In the genomic region with DNA sequence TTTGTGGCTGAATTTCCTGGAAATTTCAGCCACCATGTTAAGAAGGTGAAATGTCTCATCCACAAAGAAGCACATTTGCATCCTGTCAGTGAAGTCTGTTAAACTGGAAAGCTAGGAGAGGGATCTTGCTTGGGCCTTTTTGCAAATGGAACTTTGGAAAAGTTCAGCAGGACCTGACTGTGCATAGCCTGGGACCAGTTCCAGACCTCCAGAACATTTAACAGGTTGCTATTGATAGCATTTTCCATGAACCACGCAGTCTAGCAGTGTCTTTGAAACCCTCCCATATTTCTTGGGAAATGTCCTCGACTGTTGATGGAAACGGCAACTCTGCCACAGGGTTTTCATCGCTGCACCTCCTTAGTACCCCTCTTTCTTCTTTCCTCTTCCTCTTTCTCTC, we compare ENCODE assay signal across 21 mouse cellular contexts. TPM values are rescaled to one million over a fixed set of nuclear protein-coding genes. Genes with fewer than 3 reads are reported as not detected.
A peak's percentile ranks its signal among the peaks of the same experiment; 100 is the strongest.
DNase-seq lines count a peak whose midpoint lies in the region; ATAC-seq and TF ChIP-seq lines count a peak whose summit lies in the region.
"Had no signal": no experiment of that assay in that cellular context is flagged by ENCODE, and none has a peak within 500 bp of the region (broad histone marks: within the 10 kb centered on the region; RNA-seq: fewer than 3 reads in every experiment).

No protein-coding gene starts in this region.

- no peaks in the 10 kb centered on the region for H3K36me3 ChIP-seq in heart, embryonic 15.5 days
- H3K36me3 ChIP-seq in lung, embryonic 16.5 days (ENCODE audit: control insufficient read depth, insufficient read depth, low read length), result no peaks in the 10 kb centered on the region
- no peaks in the 10 kb centered on the region for H3K36me3 ChIP-seq in limb, embryonic 14.5 days (ENCODE audit: control insufficient read depth, insufficient read depth, low read length)
- H3K36me3 ChIP-seq: hindbrain, embryonic 13.5 days; liver, embryonic 13.5 days had no signal

- H3K27ac ChIP-seq in heart, embryonic 15.5 days, result peak overlapping the region; percentile 64
- peak overlapping the region; percentile 23; the same call in 1 of the 2 replicates for H3K27ac ChIP-seq in lung, embryonic 16.5 days (ENCODE audit: low read length)
- H3K27ac ChIP-seq in limb, embryonic 14.5 days (replicated peaks; ENCODE audit: low read depth, low read length), result peak overlapping the region; percentile 78
- H3K27ac ChIP-seq: forebrain, embryonic 13.5 days; liver, embryonic 13.5 days; stomach, postnatal 0 days had no signal

- H3K9me3 ChIP-seq in heart, embryonic 15.5 days (replicated peaks), result no peaks in the 10 kb centered on the region
- H3K9me3 ChIP-seq in lung, embryonic 16.5 days (ENCODE audit: control insufficient read depth, low read length), result no peaks in the 10 kb centered on the region
- no peaks in the 10 kb centered on the region for H3K9me3 ChIP-seq in limb, embryonic 14.5 days (ENCODE audit: control insufficient read depth, low read length)
- H3K9me3 ChIP-seq: forebrain, embryonic 13.5 days; hindbrain, embryonic 13.5 days; liver, embryonic 13.5 days had no signal

- DNase-seq in heart, adult 18-20 months, result peak; percentile 51 to 56
- DNase-seq in heart, adult 11 months, result no peak
- DNase-seq in heart, postnatal 14 days, result no peak
- no peak for DNase-seq in lung, postnatal 25 days (ENCODE audit: low spot score)
- peak; percentile 58 for DNase-seq in limb, embryonic 14.5 days (ENCODE audit: low spot score)
- DNase-seq in thymus, postnatal 25 days, result no peak
- DNase-seq: cerebellum, adult 8-10 months; cerebellum, postnatal 36 days; kidney, adult 11 months; kidney, postnatal 4 days; liver, embryonic 13.5 days; right cerebral cortex, postnatal 14 days; thymus, adult 2 months had no signal

- TF ChIP-seq POLR2A in limb, embryonic 14.5 days (IDR thresholded peaks at IDR 0.05; ENCODE audit: borderline replicate concordance, extremely low read depth, insufficient read depth, insufficient read length), result no peak

- H3K27me3 ChIP-seq in heart, embryonic 15.5 days, result no peaks in the 10 kb centered on the region
- no peaks in the 10 kb centered on the region for H3K27me3 ChIP-seq in lung, embryonic 16.5 days (ENCODE audit: control insufficient read depth, insufficient read depth, low read depth, low read length)
- no peaks in the 10 kb centered on the region for H3K27me3 ChIP-seq in limb, embryonic 14.5 days (ENCODE audit: control insufficient read depth, insufficient read depth, low read length)
- H3K27me3 ChIP-seq: forebrain, embryonic 13.5 days; hindbrain, embryonic 13.5 days; liver, embryonic 13.5 days had no signal

- H3K9ac ChIP-seq in heart, embryonic 15.5 days, result no peak overlapping the region
- no peak overlapping the region for H3K9ac ChIP-seq in lung, embryonic 16.5 days (ENCODE audit: low read length)
- H3K9ac ChIP-seq in limb, embryonic 14.5 days (ENCODE audit: low read depth, low read length, severe bottlenecking), result no peak overlapping the region
- H3K9ac ChIP-seq: forebrain, embryonic 13.5 days; hindbrain, embryonic 13.5 days; liver, embryonic 13.5 days; lung, embryonic 14.5 days had no signal

- H3K4me3 ChIP-seq in heart, embryonic 15.5 days, result no peak overlapping the region
- no peak overlapping the region for H3K4me3 ChIP-seq in lung, embryonic 16.5 days (ENCODE audit: low read length)
- no peak overlapping the region for H3K4me3 ChIP-seq in limb, embryonic 14.5 days (replicated peaks; ENCODE audit: low read length)
- H3K4me3 ChIP-seq: forebrain, embryonic 13.5 days; hindbrain, embryonic 13.5 days; liver, embryonic 13.5 days had no signal

- intact Hi-C loops in heart, postnatal 14 days (cut with DNase I), result no loop called here

- 28% methylated on average over 4 of the region's 4 CpGs for WGBS in heart, embryonic 15.5 days
- whole genome bisulfite sequencing in lung, embryonic 16.5 days, result 77% methylated on average over 4 of the region's 4 CpGs
- WGBS in limb, embryonic 14.5 days, result 54% methylated on average over 4 of the region's 4 CpGs

- H3K4me2 ChIP-seq in heart, embryonic 15.5 days, result no peak overlapping the region
- no peak overlapping the region for H3K4me2 ChIP-seq in lung, embryonic 16.5 days (ENCODE audit: low read depth, low read length)
- no peak overlapping the region; the same call in 1 of the 2 replicates for H3K4me2 ChIP-seq in limb, embryonic 14.5 days (replicated peaks; ENCODE audit: low read depth, low read length, severe bottlenecking)
- H3K4me2 ChIP-seq: forebrain, embryonic 13.5 days; hindbrain, embryonic 13.5 days; liver, embryonic 13.5 days; lung, embryonic 14.5 days; midbrain, embryonic 11.5 days had no signal

- ATAC-seq in heart, embryonic 15.5 days (replicated peaks; ENCODE audit: insufficient number of reproducible peaks, insufficient read depth, low FRiP score, low read depth), result no peak
- ATAC-seq in lung, embryonic 16.5 days (ENCODE audit: low read depth), result no peak
- no peak for ATAC-seq in limb, embryonic 14.5 days (ENCODE audit: low FRiP score, low read depth)
- ATAC-seq: CD4-positive, CD25-positive, alpha-beta regulatory T cell, adult 4 months; forebrain, embryonic 13.5 days had no signal

- H3K4me1 ChIP-seq in heart, embryonic 15.5 days (replicated peaks), result peaks cover 77% of the 10 kb centered on the region
- H3K4me1 ChIP-seq in lung, embryonic 16.5 days (replicated peaks; ENCODE audit: control insufficient read depth, insufficient read depth, low read length), result peaks cover 15% of the 10 kb centered on the region
- peaks cover 62% of the 10 kb centered on the region for H3K4me1 ChIP-seq in limb, embryonic 14.5 days (ENCODE audit: control insufficient read depth, insufficient read depth, low read length)

RNA-seq across cellular contexts. Expression of gene Abtb2, which starts 23.3 kb away (rescaled TPM):
- 10 to 100 TPM; 22.1 to 26.7 TPM for total RNA-seq in heart, adult 18-20 months (2021)
- 20.2 and 21.4 TPM in 2 replicates for polyA plus RNA-seq in heart, embryonic 15.5 days (2015; fragmentation: Nextera tagmentation; extraction: Ambion mirVana)
- 10 to 100 TPM; 18.1 to 21.6 TPM for total RNA-seq in heart, postnatal 14 days (2021)
- polyA plus RNA-seq in lung, embryonic 16.5 days (2015; fragmentation: Nextera tagmentation; extraction: Ambion mirVana), result 6.6 and 7.7 TPM in 2 replicates
- polyA plus RNA-seq in limb, embryonic 14.5 days (2012; rRNA removed), result 22.7 and 32.9 TPM in 2 replicates
- 15.6 and 16.0 TPM in 2 replicates for polyA plus RNA-seq in limb, embryonic 14.5 days (2014; fragmentation: Nextera tagmentation; extraction: Ambion mirVana)

Comparison
In these comparisons a context has a peak if more than half of its experiments do, and no peak if none do; other contexts are left out.
1. DNase-seq: peak in heart, adult 18-20 months (2 of 2) and limb, embryonic 14.5 days (single experiment); none in heart, adult 11 months (single experiment), heart, postnatal 14 days (0 of 2), lung, postnatal 25 days (single experiment) and thymus, postnatal 25 days (single experiment).
2. H3K27ac ChIP-seq: peak in every context shown above with its lines; median percentile 78 in limb, embryonic 14.5 days; 64 in heart, embryonic 15.5 days; 23 in lung, embryonic 16.5 days.